Mouse (Mus musculus): ENCODE results near the gene Gtf2ird2.

- TF ChIP-seq CTCF (IDR thresholded peaks at IDR 0.05; ENCODE audit: low read depth, low read length) (no peak), POLR2A (IDR thresholded peaks at IDR 0.05; ENCODE audit: extremely low read depth, insufficient read depth, low read length) (no peak)
These were observed 1.1 kb upstream of the Gtf2ird2 start for GRCm38 (mm10) chr5:134182735-134183134.
